Mouse (Mus musculus): Measurements from ENCODE around the gene Taf8. TPM values are rescaled to one million over a fixed set of nuclear protein-coding genes. Genes with fewer than 3 reads are reported as not detected.

The Taf8 gene
- total and polyA plus RNA-seq, 3 experiments, result 15.2 to 25.7 TPM; not detected in 1

- no peak for DNase-seq (ENCODE audit: low read depth, low spot score)
- Histone ChIP-seq H3K27me3 (ENCODE audit: control insufficient read depth in 1 of 2, insufficient read depth in 2 of 2, low read length in 2 of 2) (no peaks in the 10 kb centered on the region), H3K9me3 (replicated peaks; ENCODE audit: insufficient read depth, low read length) (no peaks in the 10 kb centered on the region), H3K4me1 (ENCODE audit: control insufficient read depth in 1 of 2, insufficient read depth in 2 of 2, low read length in 2 of 2) (peaks cover 2 to 26% of the 10 kb centered on the region in 2 experiments; a peak in 3 of 4 replicates), H3K9ac (ENCODE audit: control insufficient read depth, low read depth, low read length, poor library complexity, severe bottlenecking) (peak overlapping the region; percentile 49), H3K79me2 (ENCODE audit: control insufficient read depth, insufficient read depth, low read length, poor library complexity) (peaks cover 5% of the 10 kb centered on the region), H3K36me3 (ENCODE audit: control insufficient read depth in 1 of 2, insufficient read depth in 2 of 2, low read length in 2 of 2) (peaks cover 1 to 3% of the 10 kb centered on the region in 2 experiments; a peak in 2 of 4 replicates), H3K27ac (ENCODE audit: control insufficient read depth, low read depth, low read length) (no peak overlapping the region), H3K4me3 (ENCODE audit: control insufficient read depth in 1 of 2, insufficient read depth in 1 of 2, low read depth in 2 of 2, low read length in 2 of 2) (peak overlapping the region; percentile 75 to 92)
- TF ChIP-seq ZMIZ1 (IDR thresholded peaks at IDR 0.05; ENCODE audit: low read depth, low read length), result no peak
- TF ChIP-seq MYC (IDR thresholded peaks at IDR 0.05; ENCODE audit: low read depth, low read length), result no peak
Observed at GRCm38 (mm10) chr17:47501531-47501930, 561 bp downstream of the Taf8 start.

- Histone ChIP-seq H3K9ac (ENCODE audit: control insufficient read depth, low read depth, low read length, poor library complexity, severe bottlenecking) (no peak overlapping the region), H3K4me3 (ENCODE audit: control insufficient read depth in 1 of 2, insufficient read depth in 1 of 2, low read depth in 2 of 2, low read length in 2 of 2) (no peak overlapping the region), H3K36me3 (ENCODE audit: control insufficient read depth in 1 of 2, insufficient read depth in 2 of 2, low read length in 2 of 2) (no peaks in the 10 kb centered on the region; a peak in 2 of 4 replicates), H3K4me1 (ENCODE audit: control insufficient read depth in 1 of 2, insufficient read depth in 2 of 2, low read length in 2 of 2) (no peaks in the 10 kb centered on the region), H3K27ac (ENCODE audit: control insufficient read depth, low read depth, low read length) (no peak overlapping the region), H3K79me2 (ENCODE audit: control insufficient read depth, insufficient read depth, low read length, poor library complexity) (no peaks in the 10 kb centered on the region), H3K27me3 (ENCODE audit: control insufficient read depth in 1 of 2, insufficient read depth in 2 of 2, low read length in 2 of 2) (no peaks in the 10 kb centered on the region), H3K9me3 (replicated peaks; ENCODE audit: insufficient read depth, low read length) (no peaks in the 10 kb centered on the region)
- no peak for TF ChIP-seq MAFK (IDR thresholded peaks at IDR 0.05; ENCODE audit: borderline replicate concordance, low read depth, low read length)
- no peak for DNase-seq (ENCODE audit: low read depth, low spot score)
Observed at GRCm38 (mm10) chr17:47494132-47494531, 8.0 kb downstream of the Taf8 start.

GRCm38 (mm10) chr17:47493653-47494052, 8.4 kb downstream of the Taf8 start:
- no peak overlapping the region for H3K9ac ChIP-seq (ENCODE audit: control insufficient read depth, low read depth, low read length, poor library complexity, severe bottlenecking)
- DNase-seq (ENCODE audit: low read depth, low spot score), result no peak
- H3K27me3 ChIP-seq (ENCODE audit: control insufficient read depth in 1 of 2, insufficient read depth in 2 of 2, low read length in 2 of 2), result no peaks in the 10 kb centered on the region
- no peak overlapping the region for H3K4me3 ChIP-seq (ENCODE audit: control insufficient read depth in 1 of 2, insufficient read depth in 1 of 2, low read depth in 2 of 2, low read length in 2 of 2)
- no peak for TF ChIP-seq JUND (IDR thresholded peaks at IDR 0.05; ENCODE audit: low read depth, low read length)
- TF ChIP-seq POLR2A (IDR thresholded peaks at IDR 0.05; ENCODE audit: control insufficient read depth in 1 of 2, insufficient read depth in 1 of 2, low read depth in 1 of 2, low read length in 2 of 2, poor library complexity in 1 of 2), result no peak
- H3K79me2 ChIP-seq (ENCODE audit: control insufficient read depth, insufficient read depth, low read length, poor library complexity), result no peaks in the 10 kb centered on the region
- no peaks in the 10 kb centered on the region for H3K9me3 ChIP-seq (replicated peaks; ENCODE audit: insufficient read depth, low read length)
- no peaks in the 10 kb centered on the region for H3K4me1 ChIP-seq (ENCODE audit: control insufficient read depth in 1 of 2, insufficient read depth in 2 of 2, low read length in 2 of 2)
- no peaks in the 10 kb centered on the region; a peak in 2 of 4 replicates for H3K36me3 ChIP-seq (ENCODE audit: control insufficient read depth in 1 of 2, insufficient read depth in 2 of 2, low read length in 2 of 2)
- no peak overlapping the region for H3K27ac ChIP-seq (ENCODE audit: control insufficient read depth, low read depth, low read length)

- Histone ChIP-seq H3K9me3 (replicated peaks; ENCODE audit: insufficient read depth, low read length) (no peaks in the 10 kb centered on the region), H3K4me3 (ENCODE audit: control insufficient read depth in 1 of 2, insufficient read depth in 1 of 2, low read depth in 2 of 2, low read length in 2 of 2) (no peak overlapping the region), H3K9ac (ENCODE audit: control insufficient read depth, low read depth, low read length, poor library complexity, severe bottlenecking) (no peak overlapping the region), H3K79me2 (ENCODE audit: control insufficient read depth, insufficient read depth, low read length, poor library complexity) (no peaks in the 10 kb centered on the region), H3K36me3 (ENCODE audit: control insufficient read depth in 1 of 2, insufficient read depth in 2 of 2, low read length in 2 of 2) (no peaks in the 10 kb centered on the region; a peak in 2 of 4 replicates), H3K27me3 (ENCODE audit: control insufficient read depth in 1 of 2, insufficient read depth in 2 of 2, low read length in 2 of 2) (no peaks in the 10 kb centered on the region), H3K27ac (ENCODE audit: control insufficient read depth, low read depth, low read length) (no peak overlapping the region), H3K4me1 (ENCODE audit: control insufficient read depth in 1 of 2, insufficient read depth in 2 of 2, low read length in 2 of 2) (no peaks in the 10 kb centered on the region)
- TF ChIP-seq CHD1 (IDR thresholded peaks at IDR 0.05; ENCODE audit: low read depth, low read length) (no peak), JUND (IDR thresholded peaks at IDR 0.05; ENCODE audit: low read depth, low read length) (no peak), POLR2AphosphoS2 (IDR thresholded peaks at IDR 0.05; ENCODE audit: low read length) (no peak), MAX (IDR thresholded peaks at IDR 0.05; ENCODE audit: low read length) (no peak), EP300 (IDR thresholded peaks at IDR 0.05; ENCODE audit: low read depth in 1 of 2, low read length in 2 of 2) (no peak), POLR2AphosphoS5 (IDR thresholded peaks at IDR 0.05; ENCODE audit: borderline replicate concordance, low read depth, low read length) (no peak), TBP (IDR thresholded peaks at IDR 0.05; ENCODE audit: low read depth, low read length) (no peak), NELFE (IDR thresholded peaks at IDR 0.05; ENCODE audit: low read depth, low read length) (no peak), POLR2A (IDR thresholded peaks at IDR 0.05; ENCODE audit: control insufficient read depth in 1 of 2, insufficient read depth in 1 of 2, low read depth in 1 of 2, low read length in 2 of 2, poor library complexity in 1 of 2) (no peak), CHD2 (IDR thresholded peaks at IDR 0.05; ENCODE audit: low read length) (no peak), SIN3A (IDR thresholded peaks at IDR 0.05; ENCODE audit: low read length) (no peak), SMC3 (IDR thresholded peaks at IDR 0.05; ENCODE audit: low read depth, low read length) (no peak)
- no peak for DNase-seq (ENCODE audit: low read depth, low spot score)
Observed at GRCm38 (mm10) chr17:47492731-47493130, 9.4 kb downstream of the Taf8 start.
